Mouse (Mus musculus): ENCODE measurements around the gene Epb41l4b. TPM values are rescaled to one million over a fixed set of nuclear protein-coding genes. Genes with fewer than 3 reads are reported as not detected.

Epb41l4b gene
- polyA plus RNA-seq, 1 experiment from 2014 or later = 2.0 TPM

- H3K27ac ChIP-seq (replicated peaks; ENCODE audit: low read depth, low read length) = no peak overlapping the region
- no peaks in the 10 kb centered on the region for H3K27me3 ChIP-seq (ENCODE audit: control insufficient read depth, insufficient read depth, low read length)
- no peak overlapping the region for H3K9ac ChIP-seq (replicated peaks; ENCODE audit: low read length)
- DNase-seq (ENCODE audit: low spot score) (no peak), ATAC-seq (replicated peaks; ENCODE audit: insufficient number of reproducible peaks, low FRiP score, low TSS enrichment, low read depth) (no peak)
- H3K4me2 ChIP-seq (ENCODE audit: low read depth, low read length) = no peak overlapping the region
- no peaks in the 10 kb centered on the region for H3K9me3 ChIP-seq (replicated peaks; ENCODE audit: control insufficient read depth, low read length)
- WGBS = 85% methylated on average over 9 of the region's 9 CpGs
- H3K4me3 ChIP-seq (ENCODE audit: low read depth, low read length) = no peak overlapping the region
- H3K4me1 ChIP-seq (ENCODE audit: control insufficient read depth, insufficient read depth, low read length) = no peaks in the 10 kb centered on the region
- no peaks in the 10 kb centered on the region for H3K36me3 ChIP-seq (replicated peaks; ENCODE audit: control insufficient read depth, insufficient read depth, low read depth, low read length)
These were observed 21.5 kb upstream of the Epb41l4b start for GRCm38 (mm10) chr4:57164578-57165210.

- H3K9ac ChIP-seq (replicated peaks; ENCODE audit: low read length) = no peak overlapping the region
- H3K4me1 ChIP-seq (ENCODE audit: control insufficient read depth, insufficient read depth, low read length) = no peaks in the 10 kb centered on the region
- H3K27me3 ChIP-seq (ENCODE audit: control insufficient read depth, insufficient read depth, low read length) = no peaks in the 10 kb centered on the region
- 29% methylated on average over 10 of the region's 10 CpGs for WGBS
- no peak overlapping the region for H3K27ac ChIP-seq (replicated peaks; ENCODE audit: low read depth, low read length)
- no peak for ATAC-seq (replicated peaks; ENCODE audit: insufficient number of reproducible peaks, low FRiP score, low TSS enrichment, low read depth)
- H3K4me2 ChIP-seq (ENCODE audit: low read depth, low read length) = no peak overlapping the region
- DNase-seq (ENCODE audit: low spot score) = no peak
- H3K36me3 ChIP-seq (replicated peaks; ENCODE audit: control insufficient read depth, insufficient read depth, low read depth, low read length) = no peaks in the 10 kb centered on the region
- no peaks in the 10 kb centered on the region for H3K9me3 ChIP-seq (replicated peaks; ENCODE audit: control insufficient read depth, low read length)
- no peak overlapping the region for H3K4me3 ChIP-seq (ENCODE audit: low read depth, low read length)
These were observed 19.8 kb upstream of the Epb41l4b start for GRCm38 (mm10) chr4:57162789-57163722.

- ATAC-seq (replicated peaks; ENCODE audit: insufficient number of reproducible peaks, low FRiP score, low TSS enrichment, low read depth) = no peak
- Histone ChIP-seq H3K4me2 (ENCODE audit: low read depth, low read length) (no peak overlapping the region), H3K9ac (replicated peaks; ENCODE audit: low read length) (no peak overlapping the region), H3K4me3 (ENCODE audit: low read depth, low read length) (no peak overlapping the region), H3K27ac (replicated peaks; ENCODE audit: low read depth, low read length) (no peak overlapping the region), H3K36me3 (replicated peaks; ENCODE audit: control insufficient read depth, insufficient read depth, low read depth, low read length) (no peaks in the 10 kb centered on the region), H3K27me3 (ENCODE audit: control insufficient read depth, insufficient read depth, low read length) (no peaks in the 10 kb centered on the region), H3K9me3 (replicated peaks; ENCODE audit: control insufficient read depth, low read length) (no peaks in the 10 kb centered on the region), H3K4me1 (ENCODE audit: control insufficient read depth, insufficient read depth, low read length) (no peaks in the 10 kb centered on the region)
- WGBS = 83% methylated on average over 7 of the region's 7 CpGs
- DNase-seq (ENCODE audit: low spot score) = no peak
These were observed 17.3 kb upstream of the Epb41l4b start for GRCm38 (mm10) chr4:57160571-57160970.

- H3K4me1 ChIP-seq (ENCODE audit: control insufficient read depth, insufficient read depth, low read length) = peaks cover 8% of the 10 kb centered on the region; the same call in 1 of the 2 replicates
- WGBS = 84% methylated on average over 8 of the region's 8 CpGs
- ATAC-seq (replicated peaks; ENCODE audit: insufficient number of reproducible peaks, low FRiP score, low TSS enrichment, low read depth) (no peak), DNase-seq (ENCODE audit: low spot score) (no peak)
- no peak overlapping the region for H3K27ac ChIP-seq (replicated peaks; ENCODE audit: low read depth, low read length)
- no peak overlapping the region for H3K4me3 ChIP-seq (ENCODE audit: low read depth, low read length)
- no peaks in the 10 kb centered on the region for H3K27me3 ChIP-seq (ENCODE audit: control insufficient read depth, insufficient read depth, low read length)
- H3K36me3 ChIP-seq (replicated peaks; ENCODE audit: control insufficient read depth, insufficient read depth, low read depth, low read length) = no peaks in the 10 kb centered on the region
- no peak overlapping the region for H3K9ac ChIP-seq (replicated peaks; ENCODE audit: low read length)
- no peaks in the 10 kb centered on the region for H3K9me3 ChIP-seq (replicated peaks; ENCODE audit: control insufficient read depth, low read length)
- H3K4me2 ChIP-seq (ENCODE audit: low read depth, low read length) = no peak overlapping the region
These were observed 13.4 kb upstream of the Epb41l4b start for GRCm38 (mm10) chr4:57156549-57157169.

- peaks cover 8% of the 10 kb centered on the region; the same call in 1 of the 2 replicates for H3K4me1 ChIP-seq (ENCODE audit: control insufficient read depth, insufficient read depth, low read length)
- no peaks in the 10 kb centered on the region for H3K27me3 ChIP-seq (ENCODE audit: control insufficient read depth, insufficient read depth, low read length)
- H3K9ac ChIP-seq (replicated peaks; ENCODE audit: low read length) = peak overlapping the region; percentile 46
- H3K36me3 ChIP-seq (replicated peaks; ENCODE audit: control insufficient read depth, insufficient read depth, low read depth, low read length) = no peaks in the 10 kb centered on the region
- no peak for ATAC-seq (replicated peaks; ENCODE audit: insufficient number of reproducible peaks, low FRiP score, low TSS enrichment, low read depth)
- peak overlapping the region; percentile 17; the same call in 1 of the 2 replicates for H3K4me2 ChIP-seq (ENCODE audit: low read depth, low read length)
- no peaks in the 10 kb centered on the region for H3K9me3 ChIP-seq (replicated peaks; ENCODE audit: control insufficient read depth, low read length)
- peak overlapping the region; percentile 24; the same call in 1 of the 2 replicates for H3K27ac ChIP-seq (replicated peaks; ENCODE audit: low read depth, low read length)
- peak; percentile 29 for DNase-seq (ENCODE audit: low spot score)
- H3K4me3 ChIP-seq (ENCODE audit: low read depth, low read length) = no peak overlapping the region
- WGBS = 31% methylated on average over 8 of the region's 8 CpGs
These were observed 10.6 kb upstream of the Epb41l4b start for GRCm38 (mm10) chr4:57153838-57154237.

- peak overlapping the region; percentile 17; the same call in 1 of the 2 replicates for H3K4me2 ChIP-seq (ENCODE audit: low read depth, low read length)
- H3K4me3 ChIP-seq (ENCODE audit: low read depth, low read length) = no peak overlapping the region
- H3K36me3 ChIP-seq (replicated peaks; ENCODE audit: control insufficient read depth, insufficient read depth, low read depth, low read length) = no peaks in the 10 kb centered on the region
- no peaks in the 10 kb centered on the region for H3K9me3 ChIP-seq (replicated peaks; ENCODE audit: control insufficient read depth, low read length)
- DNase-seq (ENCODE audit: low spot score) (peak; percentile 41), ATAC-seq (replicated peaks; ENCODE audit: insufficient number of reproducible peaks, low FRiP score, low TSS enrichment, low read depth) (peak; percentile 61; the same call in 1 of the 2 replicates)
- no peaks in the 10 kb centered on the region for H3K27me3 ChIP-seq (ENCODE audit: control insufficient read depth, insufficient read depth, low read length)
- peaks cover 8% of the 10 kb centered on the region; the same call in 1 of the 2 replicates for H3K4me1 ChIP-seq (ENCODE audit: control insufficient read depth, insufficient read depth, low read length)
- WGBS = 12% methylated on average over 9 of the region's 9 CpGs
- H3K27ac ChIP-seq (replicated peaks; ENCODE audit: low read depth, low read length) = peak overlapping the region; percentile 24; the same call in 1 of the 2 replicates
- H3K9ac ChIP-seq (replicated peaks; ENCODE audit: low read length) = peak overlapping the region; percentile 46
These were observed 10.0 kb upstream of the Epb41l4b start for GRCm38 (mm10) chr4:57153068-57153835.

GRCm38 (mm10) chr4:57148182-57148581, 4.9 kb upstream of the Epb41l4b start:
- 72% methylated on average over 3 of the region's 3 CpGs for WGBS
- Histone ChIP-seq H3K36me3 (replicated peaks; ENCODE audit: control insufficient read depth, insufficient read depth, low read depth, low read length) (no peaks in the 10 kb centered on the region), H3K4me3 (ENCODE audit: low read depth, low read length) (no peak overlapping the region), H3K27me3 (ENCODE audit: control insufficient read depth, insufficient read depth, low read length) (no peaks in the 10 kb centered on the region), H3K9me3 (replicated peaks; ENCODE audit: control insufficient read depth, low read length) (no peaks in the 10 kb centered on the region), H3K27ac (replicated peaks; ENCODE audit: low read depth, low read length) (no peak overlapping the region), H3K9ac (replicated peaks; ENCODE audit: low read length) (no peak overlapping the region), H3K4me1 (ENCODE audit: control insufficient read depth, insufficient read depth, low read length) (peaks cover under 1% of the 10 kb centered on the region; the same call in 1 of the 2 replicates), H3K4me2 (ENCODE audit: low read depth, low read length) (no peak overlapping the region)
- ATAC-seq (replicated peaks; ENCODE audit: insufficient number of reproducible peaks, low FRiP score, low TSS enrichment, low read depth) (no peak), DNase-seq (ENCODE audit: low spot score) (no peak)

Data from embryonic facial prominence, embryonic 11.5 days (tissue).